Mouse (Mus musculus) liver, embryonic 14.5 days (tissue): ENCODE measurements around the gene Rps6ka6. TPM values are rescaled to one million over a fixed set of nuclear protein-coding genes. Genes with fewer than 3 reads are reported as not detected.
A peak's percentile ranks its signal among the peaks of the same experiment; 100 is the strongest.

Experiments
- ATAC-seq: fragments of 200-750 bp; cut with Nextera tagmentation; 2 replicates; pipeline ENCODE4 v1.8.0; 2017; ENCODE audit warnings: moderate number of reproducible peaks, mild to moderate bottlenecking, moderate library complexity; ENCODE audit not compliant: insufficient read depth
- DNase-seq, 3 experiments: peaks; one replicate each; pipeline ENCODE4 v3.0.0-alpha.2; 2012 to 2013; ENCODE audit warnings: low read depth in 3 of 3, low spot score in 3 of 3
- H3K27ac ChIP-seq: fragments of 300-500 bp; sonication (generic); 2 replicates; pipeline ENCODE4 v1.5.1; 2014; ENCODE audit warnings: moderate library complexity, mild to moderate bottlenecking, control low read depth, inconsistent platforms
- H3K27me3 ChIP-seq: fragments of 300-500 bp; sonication (generic); 2 replicates; pipeline ENCODE4 v1.6.1; 2014; ENCODE audit warnings: mild to moderate bottlenecking, low read length, moderate library complexity; ENCODE audit not compliant: control insufficient read depth, insufficient read depth
- H3K36me3 ChIP-seq: fragments of 300-500 bp; sonication (generic); replicated peaks from 2 replicates; pipeline ENCODE4 v1.6.1; 2014; ENCODE audit warnings: low read depth; ENCODE audit not compliant: control insufficient read depth, insufficient read depth
- H3K4me1 ChIP-seq, 2 experiments: fragments of 200-500 bp in 1 of 2; fragments of 300-500 bp in 1 of 2; sonication (generic) in 1 of 2; replicated peaks; 2 replicates each; pipeline ENCODE4 v1.6.1; 2012 to 2014; ENCODE audit warnings: antibody characterized with exemption in 1 of 2, inconsistent platforms in 1 of 2, low read length in 1 of 2; ENCODE audit not compliant: control insufficient read depth in 2 of 2, insufficient read depth in 2 of 2
- H3K4me2 ChIP-seq: fragments of 300-500 bp; sonication (generic); 2 replicates; pipeline ENCODE4 v1.6.1; 2014; ENCODE audit warnings: low read depth, mild to moderate bottlenecking, control low read depth, moderate library complexity
- H3K4me3 ChIP-seq, 2 experiments: fragments of 200-500 bp in 1 of 2; fragments of 300-500 bp in 1 of 2; sonication (generic) in 1 of 2; 2 replicates each; pipeline ENCODE4 v1.5.1; 2012 to 2014; ENCODE audit warnings: low read depth in 2 of 2, low read length in 2 of 2, mild to moderate bottlenecking in 2 of 2, control low read depth in 1 of 2, inconsistent platforms in 1 of 2, moderate library complexity in 1 of 2; ENCODE audit not compliant: insufficient read depth in 1 of 2
- H3K9ac ChIP-seq: fragments of 300-500 bp; sonication (generic); replicated peaks from 2 replicates; pipeline ENCODE4 v1.6.1; 2014; ENCODE audit warnings: mild to moderate bottlenecking, control low read depth, moderate library complexity
- H3K9me3 ChIP-seq: fragments of 300-500 bp; sonication (generic); 2 replicates; pipeline ENCODE4 v1.6.1; 2016; ENCODE audit warnings: low read length, mixed read lengths; ENCODE audit not compliant: control insufficient read depth
- CTCF ChIP-seq: IDR thresholded peaks from 2 replicates; pipeline ENCODE4 v1.5.1; 2016; ENCODE audit warnings: antibody characterized with exemption, low read depth, control low read depth
- EP300 ChIP-seq: IDR thresholded peaks from 2 replicates; pipeline ENCODE4 v1.6.1; 2016; ENCODE audit warnings: antibody characterized with exemption, low read depth
- WGBS: fragments of 180-500 bp; shearing (Covaris S2); extraction: QIAGEN DNeasy Blood & Tissue Kit; methylation state at CpG from one replicate; pipeline ENCODE4 v1.1.7; 2014; ENCODE audit not compliant: insufficient replicate concordance; 5-methylcytosine and 5-hydroxymethylcytosine counted together
- polyA plus RNA-seq, 2 experiments: library from polyadenylated mRNA; depleted of rRNA in 1 of 2; stranded (reverse) in 1 of 2; unstranded in 1 of 2; fragments of >200 nt; fragmentation: Nextera tagmentation in 1 of 2; extraction: Ambion mirVana in 1 of 2; gene quantifications; 2 replicates each; pipeline versions ENCODE4 v1.2.1 to v1.2.3; 2012 to 2014

The Rps6ka6 gene
- polyA plus RNA-seq (2012; rRNA removed) = 1.6 and 2.0 TPM in 2 replicates
- 8.7 and 10.7 TPM in 2 replicates for polyA plus RNA-seq (2014; fragmentation: Nextera tagmentation; extraction: Ambion mirVana)

GRCm38 (mm10) chrX:111537859-111538258, at the start of gene Rps6ka6:
Gene Rps6ka6 (minus strand): TSS chrX:111537959.
- TF ChIP-seq CTCF (no peak), EP300 (no peak)
- DNase-seq (no peak), ATAC-seq (no peak)
- H3K27ac ChIP-seq = no peak within 1 kb of the TSS
- no peak within 1 kb of the TSS for H3K9ac ChIP-seq
- H3K27me3 ChIP-seq = no peaks in the 10 kb centered on the region
- no peaks in the 10 kb centered on the region for H3K4me1 ChIP-seq
- no peak within 1 kb of the TSS for H3K4me3 ChIP-seq
- no peaks in the 10 kb centered on the region for H3K9me3 ChIP-seq
- no peaks in the 10 kb centered on the region for H3K36me3 ChIP-seq
- no peak within 1 kb of the TSS for H3K4me2 ChIP-seq
- WGBS = 61% methylated on average over 10 of the region's 10 CpGs

GRCm38 (mm10) chrX:111577044-111577443, 39.3 kb upstream of the Rps6ka6 start:
- H3K4me3 ChIP-seq = no peak overlapping the region
- H3K9ac ChIP-seq = no peak overlapping the region
- WGBS = 50% methylated on average over 2 of the region's 2 CpGs
- no peaks in the 10 kb centered on the region for H3K36me3 ChIP-seq
- no peaks in the 10 kb centered on the region for H3K4me1 ChIP-seq
- TF ChIP-seq EP300 (no peak), CTCF (no peak)
- DNase-seq (no peak), ATAC-seq (no peak)
- no peak overlapping the region for H3K27ac ChIP-seq
- no peaks in the 10 kb centered on the region for H3K27me3 ChIP-seq
- no peaks in the 10 kb centered on the region for H3K9me3 ChIP-seq
- H3K4me2 ChIP-seq = no peak overlapping the region

- no peaks in the 10 kb centered on the region for H3K9me3 ChIP-seq
- no peaks in the 10 kb centered on the region for H3K4me1 ChIP-seq
- H3K27ac ChIP-seq = no peak overlapping the region
- H3K4me2 ChIP-seq = no peak overlapping the region
- no peaks in the 10 kb centered on the region for H3K27me3 ChIP-seq
- 52% methylated on average over 1 of the region's 1 CpGs for WGBS
- TF ChIP-seq CTCF (no peak), EP300 (no peak)
- ATAC-seq (no peak), DNase-seq (no peak)
- H3K36me3 ChIP-seq = no peaks in the 10 kb centered on the region
- no peak overlapping the region for H3K9ac ChIP-seq
- no peak overlapping the region for H3K4me3 ChIP-seq
These were observed 19.6 kb downstream of the Rps6ka6 start for GRCm38 (mm10) chrX:111518206-111518605.

GRCm38 (mm10) chrX:111463565-111464093, 74.1 kb downstream of the Rps6ka6 start:
- peak overlapping the region; percentile 64 to 80 for H3K4me3 ChIP-seq
- H3K9me3 ChIP-seq = no peaks in the 10 kb centered on the region
- ATAC-seq (no peak), DNase-seq (peak in 1 of 3 experiments; percentile 7)
- TF ChIP-seq CTCF (no peak), EP300 (no peak)
- peak overlapping the region; percentile 72 for H3K4me2 ChIP-seq
- H3K9ac ChIP-seq = no peak overlapping the region
- 13% methylated on average over 11 of the region's 12 CpGs for WGBS
- no peaks in the 10 kb centered on the region for H3K4me1 ChIP-seq
- H3K27ac ChIP-seq = no peak overlapping the region
- H3K36me3 ChIP-seq = no peaks in the 10 kb centered on the region
- no peaks in the 10 kb centered on the region for H3K27me3 ChIP-seq

GRCm38 (mm10) chrX:111462833-111463564, 74.8 kb downstream of the Rps6ka6 start:
- Histone ChIP-seq H3K36me3 (no peaks in the 10 kb centered on the region), H3K9me3 (no peaks in the 10 kb centered on the region), H3K4me1 (no peaks in the 10 kb centered on the region), H3K27me3 (no peaks in the 10 kb centered on the region), H3K4me3 (peak overlapping the region; percentile 64 to 80), H3K4me2 (peak overlapping the region; percentile 72), H3K27ac (no peak overlapping the region), H3K9ac (peak overlapping the region; percentile 64)
- ATAC-seq (peak; percentile 80), DNase-seq (peak in 1 of 3 experiments; percentile 17)
- TF ChIP-seq EP300 (no peak), CTCF (no peak)
- WGBS = 13% methylated on average over 23 of the region's 72 CpGs
